Mouse (Mus musculus): Measurements from ENCODE around the gene 9530053A07Rik. TPM values are rescaled to one million over a fixed set of nuclear protein-coding genes. Genes with fewer than 3 reads are reported as not detected.
"Not testable (repeated sequence)": the region's sequence is repeated elsewhere in the genome, so short reads cannot be mapped to it uniquely, and the experiment has no call there.

9530053A07Rik gene
- 0.11 and 0.12 TPM in 2 replicates for polyA plus RNA-seq (2014; fragmentation: Nextera tagmentation; extraction: Ambion mirVana)

DNA sequence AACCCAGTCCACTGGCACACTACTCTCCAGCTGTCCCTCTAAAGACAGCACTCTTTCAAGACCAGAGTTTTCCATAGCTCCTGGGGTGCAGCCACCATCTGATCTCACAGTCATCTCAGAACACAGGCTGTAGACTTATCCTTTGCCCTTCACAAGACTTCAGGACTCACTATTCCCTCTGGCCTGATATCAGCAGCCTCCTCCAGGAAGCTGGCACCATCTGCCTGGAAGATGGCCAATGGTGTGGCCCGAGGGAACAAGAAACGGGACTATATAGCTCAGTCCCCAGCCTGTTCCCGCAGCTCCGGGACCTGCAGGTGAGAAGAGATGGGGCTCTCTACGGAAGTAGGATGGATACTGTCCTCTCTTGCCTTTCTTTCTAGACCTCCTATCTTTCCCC lies at the start of gene 9530053A07Rik:
Gene 9530053A07Rik (plus strand): TSS at position 301 of the 400 bp plus-strand sequence.
- ATAC-seq (replicated peaks; ENCODE audit: low FRiP score) (no peak), DNase-seq (ENCODE audit: low spot score) (no peak)
- Histone ChIP-seq H3K4me3 (ENCODE audit: low read depth, low read length) (no peak within 1 kb of the TSS), H3K27me3 (ENCODE audit: control insufficient read depth, insufficient read depth, low read length) (no peaks in the 10 kb centered on the region), H3K4me1 (replicated peaks; ENCODE audit: control insufficient read depth, insufficient read depth, low read length) (no peaks in the 10 kb centered on the region), H3K36me3 (ENCODE audit: control insufficient read depth, insufficient read depth, low read length) (no peaks in the 10 kb centered on the region), H3K4me2 (ENCODE audit: low read depth, low read length, severe bottlenecking) (no peak within 1 kb of the TSS), H3K9me3 (ENCODE audit: control insufficient read depth, low read length) (no peaks in the 10 kb centered on the region), H3K9ac (ENCODE audit: low read length) (no peak within 1 kb of the TSS), H3K27ac (ENCODE audit: low read depth, low read length) (no peak within 1 kb of the TSS)
- WGBS, result 86% methylated on average over 5 of the region's 5 CpGs

DNA sequence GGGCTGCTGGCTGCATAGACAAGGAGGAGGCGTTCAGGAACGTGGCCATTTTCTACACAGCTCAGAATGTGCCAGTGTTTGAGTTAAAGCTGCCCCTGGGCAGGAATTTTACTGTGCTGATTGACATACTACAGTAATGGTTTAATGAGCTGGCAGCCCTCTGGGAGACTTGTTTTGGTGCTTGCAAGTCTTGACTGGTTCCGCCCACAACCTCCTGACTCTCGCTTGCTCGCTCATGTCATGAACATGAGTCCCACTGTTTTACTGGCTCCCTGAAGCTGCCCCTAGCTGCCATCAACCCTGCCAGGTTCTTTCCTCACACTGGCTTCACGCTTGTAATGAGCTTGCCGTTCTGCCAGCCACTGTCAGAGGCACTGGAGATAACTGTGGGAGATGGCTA lies 45.1 kb upstream of the 9530053A07Rik start:
- Histone ChIP-seq H3K36me3 (ENCODE audit: control insufficient read depth, insufficient read depth, low read length) (no peaks in the 10 kb centered on the region), H3K27ac (ENCODE audit: low read depth, low read length) (no peak overlapping the region), H3K9me3 (ENCODE audit: control insufficient read depth, low read length) (no peaks in the 10 kb centered on the region), H3K4me3 (ENCODE audit: low read depth, low read length) (no peak overlapping the region), H3K27me3 (ENCODE audit: control insufficient read depth, insufficient read depth, low read length) (no peaks in the 10 kb centered on the region), H3K9ac (ENCODE audit: low read length) (no peak overlapping the region), H3K4me1 (replicated peaks; ENCODE audit: control insufficient read depth, insufficient read depth, low read length) (no peaks in the 10 kb centered on the region), H3K4me2 (ENCODE audit: low read depth, low read length, severe bottlenecking) (no peak overlapping the region)
- no peak for ATAC-seq (replicated peaks; ENCODE audit: low FRiP score)
- DNase-seq (ENCODE audit: low spot score), result no peak
- WGBS, result 90% methylated on average over 7 of the region's 7 CpGs

DNA sequence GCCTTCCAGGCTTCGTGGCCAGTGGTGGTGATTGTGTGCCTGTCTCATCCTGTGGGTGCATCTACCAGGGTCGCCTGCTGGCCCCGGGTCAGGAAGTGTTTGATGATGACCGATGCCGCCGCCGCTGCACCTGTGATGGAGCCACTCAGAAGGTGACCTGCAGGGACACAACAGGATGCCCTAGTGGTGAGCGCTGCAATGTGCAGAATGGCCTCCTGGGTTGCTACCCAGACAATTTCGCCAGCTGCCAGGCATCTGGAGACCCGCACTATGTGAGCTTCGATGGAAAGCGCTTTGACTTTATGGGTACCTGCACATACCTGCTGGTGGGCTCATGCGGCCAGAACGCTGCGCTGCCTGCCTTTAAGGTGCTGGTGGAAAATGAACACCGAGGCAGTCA lies 43.0 kb upstream of the 9530053A07Rik start:
- no peak overlapping the region for H3K9ac ChIP-seq (ENCODE audit: low read length)
- H3K36me3 ChIP-seq (ENCODE audit: control insufficient read depth, insufficient read depth, low read length), result no peaks in the 10 kb centered on the region
- WGBS, result 82% methylated on average over 16 of the region's 16 CpGs
- H3K4me1 ChIP-seq (replicated peaks; ENCODE audit: control insufficient read depth, insufficient read depth, low read length), result no peaks in the 10 kb centered on the region
- H3K27ac ChIP-seq (ENCODE audit: low read depth, low read length), result no peak overlapping the region
- no peak overlapping the region for H3K4me2 ChIP-seq (ENCODE audit: low read depth, low read length, severe bottlenecking)
- H3K4me3 ChIP-seq (ENCODE audit: low read depth, low read length), result no peak overlapping the region
- ATAC-seq (replicated peaks; ENCODE audit: low FRiP score), result no peak
- H3K27me3 ChIP-seq (ENCODE audit: control insufficient read depth, insufficient read depth, low read length), result no peaks in the 10 kb centered on the region
- H3K9me3 ChIP-seq (ENCODE audit: control insufficient read depth, low read length), result no peaks in the 10 kb centered on the region
- DNase-seq (ENCODE audit: low spot score), result no peak

GRCm38 (mm10) chr7:28093541-28093940 lies 35.7 kb upstream of the 9530053A07Rik start:
- Histone ChIP-seq H3K36me3 (ENCODE audit: control insufficient read depth, insufficient read depth, low read length) (no peaks in the 10 kb centered on the region), H3K4me1 (replicated peaks; ENCODE audit: control insufficient read depth, insufficient read depth, low read length) (no peaks in the 10 kb centered on the region), H3K27ac (ENCODE audit: low read depth, low read length) (no peak overlapping the region), H3K9ac (ENCODE audit: low read length) (no peak overlapping the region), H3K4me2 (ENCODE audit: low read depth, low read length, severe bottlenecking) (no peak overlapping the region), H3K27me3 (ENCODE audit: control insufficient read depth, insufficient read depth, low read length) (no peaks in the 10 kb centered on the region), H3K9me3 (ENCODE audit: control insufficient read depth, low read length) (no peaks in the 10 kb centered on the region; the same call in 1 of the 2 replicates), H3K4me3 (ENCODE audit: low read depth, low read length) (no peak overlapping the region)
- no peak for ATAC-seq (replicated peaks; ENCODE audit: low FRiP score)
- 58% methylated on average over 11 of the region's 11 CpGs for WGBS
- no peak for DNase-seq (ENCODE audit: low spot score)

GRCm38 (mm10) chr7:28099101-28099500 lies 30.2 kb upstream of the 9530053A07Rik start:
- DNase-seq (ENCODE audit: low spot score) (no peak), ATAC-seq (replicated peaks; ENCODE audit: low FRiP score) (no peak)
- Histone ChIP-seq H3K4me2 (ENCODE audit: low read depth, low read length, severe bottlenecking) (no peak overlapping the region), H3K27me3 (ENCODE audit: control insufficient read depth, insufficient read depth, low read length) (no peaks in the 10 kb centered on the region), H3K4me1 (replicated peaks; ENCODE audit: control insufficient read depth, insufficient read depth, low read length) (no peaks in the 10 kb centered on the region), H3K27ac (ENCODE audit: low read depth, low read length) (no peak overlapping the region), H3K9ac (ENCODE audit: low read length) (no peak overlapping the region), H3K36me3 (ENCODE audit: control insufficient read depth, insufficient read depth, low read length) (no peaks in the 10 kb centered on the region), H3K9me3 (ENCODE audit: control insufficient read depth, low read length) (no peaks in the 10 kb centered on the region; the same call in 1 of the 2 replicates), H3K4me3 (ENCODE audit: low read depth, low read length) (no peak overlapping the region)
- WGBS, result 94% methylated on average over 16 of the region's 16 CpGs

- Histone ChIP-seq H3K9ac (ENCODE audit: low read length) (no peak overlapping the region), H3K9me3 (ENCODE audit: control insufficient read depth, low read length) (no peaks in the 10 kb centered on the region; the same call in 1 of the 2 replicates), H3K4me3 (ENCODE audit: low read depth, low read length) (no peak overlapping the region), H3K4me1 (replicated peaks; ENCODE audit: control insufficient read depth, insufficient read depth, low read length) (no peaks in the 10 kb centered on the region), H3K27me3 (ENCODE audit: control insufficient read depth, insufficient read depth, low read length) (no peaks in the 10 kb centered on the region), H3K27ac (ENCODE audit: low read depth, low read length) (no peak overlapping the region), H3K4me2 (ENCODE audit: low read depth, low read length, severe bottlenecking) (no peak overlapping the region), H3K36me3 (ENCODE audit: control insufficient read depth, insufficient read depth, low read length) (no peaks in the 10 kb centered on the region)
- ATAC-seq (replicated peaks; ENCODE audit: low FRiP score) (no peak), DNase-seq (ENCODE audit: low spot score) (no peak)
- 64% methylated on average over 17 of the region's 17 CpGs for WGBS
Measured at GRCm38 (mm10) chr7:28100596-28101590, 28.4 kb upstream of the 9530053A07Rik start.

GRCm38 (mm10) chr7:28102936-28103335 lies 26.3 kb upstream of the 9530053A07Rik start:
- not testable (repeated sequence) for H3K4me2 ChIP-seq (ENCODE audit: low read depth, low read length, severe bottlenecking); H3K4me3 ChIP-seq (ENCODE audit: low read depth, low read length); H3K4me1 ChIP-seq (replicated peaks; ENCODE audit: control insufficient read depth, insufficient read depth, low read length); H3K27me3 ChIP-seq (ENCODE audit: control insufficient read depth, insufficient read depth, low read length); H3K27ac ChIP-seq (ENCODE audit: low read depth, low read length); H3K36me3 ChIP-seq (ENCODE audit: control insufficient read depth, insufficient read depth, low read length); ATAC-seq (replicated peaks; ENCODE audit: low FRiP score); H3K9me3 ChIP-seq (ENCODE audit: control insufficient read depth, low read length); H3K9ac ChIP-seq (ENCODE audit: low read length); DNase-seq (ENCODE audit: low spot score)
- 47% methylated on average over 5 of the region's 5 CpGs for WGBS

- WGBS, result 7% methylated on average over 23 of the region's 23 CpGs
- Histone ChIP-seq H3K27ac (ENCODE audit: low read depth, low read length) (no peak overlapping the region), H3K4me2 (ENCODE audit: low read depth, low read length, severe bottlenecking) (peak overlapping the region; percentile 31; the same call in 1 of the 2 replicates), H3K27me3 (ENCODE audit: control insufficient read depth, insufficient read depth, low read length) (no peaks in the 10 kb centered on the region), H3K4me1 (replicated peaks; ENCODE audit: control insufficient read depth, insufficient read depth, low read length) (no peaks in the 10 kb centered on the region), H3K9me3 (ENCODE audit: control insufficient read depth, low read length) (no peaks in the 10 kb centered on the region), H3K4me3 (ENCODE audit: low read depth, low read length) (no peak overlapping the region), H3K9ac (ENCODE audit: low read length) (no peak overlapping the region), H3K36me3 (ENCODE audit: control insufficient read depth, insufficient read depth, low read length) (no peaks in the 10 kb centered on the region)
- 0 out of 2 replicates have a peak, but pooled peaks have one; percentile 30 for ATAC-seq (replicated peaks; ENCODE audit: low FRiP score)
- peak; percentile 61 for DNase-seq (ENCODE audit: low spot score)
Measured at GRCm38 (mm10) chr7:28104670-28105069, 24.6 kb upstream of the 9530053A07Rik start.

Data from forebrain, embryonic 11.5 days (tissue).